ENCODE assay signal across 8 mouse cellular contexts in genomic region chr6:113962811-113963210, GRCm38 (mm10).
DNase-seq lines count a peak whose midpoint lies in the region; ATAC-seq and TF ChIP-seq lines count a peak whose summit lies in the region.

No protein-coding gene starts in this region.

- no peak for TF ChIP-seq EP300 in liver, postnatal 0 days (IDR thresholded peaks at IDR 0.05; ENCODE audit: low read depth)

- H3K4me2 ChIP-seq in liver, postnatal 0 days (ENCODE audit: low read depth, low read length), result no peak overlapping the region

- no peak overlapping the region for H3K27ac ChIP-seq in liver, postnatal 0 days (ENCODE audit: low read depth)

- H3K4me1 ChIP-seq in liver, postnatal 0 days (ENCODE audit: insufficient read depth), result no peaks in the 10 kb centered on the region

- H3K9me3 ChIP-seq in liver, postnatal 0 days (ENCODE audit: low read length), result no peaks in the 10 kb centered on the region

- no peaks in the 10 kb centered on the region for H3K27me3 ChIP-seq in liver, postnatal 0 days (ENCODE audit: insufficient read depth, low read length)

- DNase-seq in left cerebral cortex, postnatal 4 days, result peak; percentile 18
- DNase-seq in left cerebral cortex, postnatal 10 days (ENCODE audit: extremely low spot score in 1 of 2, low spot score in 2 of 2), result no peak
- DNase-seq in R1 (ENCODE audit: low read depth, low spot score), result peak; percentile 67
- peak; percentile 53 for DNase-seq in liver, postnatal 0 days
- DNase-seq in T-cell, adult 2 months (ENCODE audit: low spot score), result no peak
- no peak for DNase-seq in frontal cortex, postnatal 14 days (ENCODE audit: low spot score in 2 of 2)

- H3K9ac ChIP-seq in liver, postnatal 0 days (replicated peaks), result no peak overlapping the region

- peak; percentile 71 for ATAC-seq in common myeloid progenitor, adult 5-6 weeks (replicated peaks; ENCODE audit: low read depth, poor library complexity, severe bottlenecking)
- no peak for ATAC-seq in liver, postnatal 0 days
- no peak for ATAC-seq in megakaryocyte, adult 5-6 weeks (ENCODE audit: poor library complexity, severe bottlenecking)

- no peak for TF ChIP-seq CTCF in liver, postnatal 0 days (IDR thresholded peaks at IDR 0.05; ENCODE audit: low read depth)

- H3K4me3 ChIP-seq in liver, postnatal 0 days (ENCODE audit: low read depth, low read length), result no peak overlapping the region

- H3K36me3 ChIP-seq in liver, postnatal 0 days (replicated peaks; ENCODE audit: insufficient read depth, low read length), result no peaks in the 10 kb centered on the region

- WGBS in liver, postnatal 0 days (ENCODE audit: insufficient replicate concordance), result 8% methylated on average over 3 of the region's 3 CpGs

- intact Hi-C loops in left cerebral cortex, postnatal 4 days (cut with DNase I), result no loop called here
- intact Hi-C loops in left cerebral cortex, postnatal 10 days (cut with DNase I), result no loop called here

Comparison
In these comparisons a context has a peak if more than half of its experiments do, and no peak if none do; other contexts are left out.
1. DNase-seq: peak in left cerebral cortex, postnatal 4 days (single experiment), R1 (single experiment) and liver, postnatal 0 days (single experiment); none in left cerebral cortex, postnatal 10 days (0 of 2), T-cell, adult 2 months (single experiment) and frontal cortex, postnatal 14 days (0 of 2).